8 mouse cellular contexts compared by ENCODE assay signal in genomic region chr9:112454706-112455105, GRCm38 (mm10).
DNase-seq lines count a peak whose midpoint lies in the region; ATAC-seq lines count a peak whose summit lies in the region.
"Had no signal": no experiment of that assay in that cellular context is flagged by ENCODE, and none has a peak within 500 bp of the region (broad histone marks: within the 10 kb centered on the region; RNA-seq: fewer than 3 reads in every experiment).

No protein-coding gene starts in this region.

- H3K4me3 ChIP-seq in embryonic facial prominence, embryonic 10.5 days, result no peak overlapping the region
- no peak overlapping the region for H3K4me3 ChIP-seq in midbrain, embryonic 15.5 days
- H3K4me3 ChIP-seq: neural tube, embryonic 12.5 days had no signal

- H3K9me3 ChIP-seq in embryonic facial prominence, embryonic 10.5 days, result no peaks in the 10 kb centered on the region
- H3K9me3 ChIP-seq in midbrain, embryonic 15.5 days, result no peaks in the 10 kb centered on the region
- H3K9me3 ChIP-seq: neural tube, embryonic 12.5 days had no signal

- no peak overlapping the region for H3K9ac ChIP-seq in midbrain, embryonic 15.5 days
- H3K9ac ChIP-seq: neural tube, embryonic 12.5 days had no signal

- H3K4me2 ChIP-seq in midbrain, embryonic 15.5 days, result no peak overlapping the region
- H3K4me2 ChIP-seq: neural tube, embryonic 12.5 days had no signal

- ATAC-seq in midbrain, embryonic 15.5 days (replicated peaks), result peak; percentile 45; the same call in 1 of the 2 replicates
- ATAC-seq in CD4-positive, CD25-positive, alpha-beta regulatory T cell, adult 4 months, result no peak

- no peaks in the 10 kb centered on the region for H3K36me3 ChIP-seq in embryonic facial prominence, embryonic 10.5 days (replicated peaks)
- no peaks in the 10 kb centered on the region for H3K36me3 ChIP-seq in midbrain, embryonic 15.5 days (replicated peaks)
- H3K36me3 ChIP-seq: neural tube, embryonic 12.5 days had no signal

- peak; percentile 99 for DNase-seq in cerebellum, adult 9-10 months
- peak; percentile 41 for DNase-seq in embryonic facial prominence, embryonic 10.5 days (ENCODE audit: low spot score)
- DNase-seq in kidney, postnatal 25 days, result peak; percentile 50 to 78
- DNase-seq in urinary bladder, postnatal 36 days (ENCODE audit: low spot score in 2 of 2), result no peak
- no peak for DNase-seq in lung, postnatal 36 days

- H3K27ac ChIP-seq in embryonic facial prominence, embryonic 10.5 days (replicated peaks), result no peak overlapping the region
- H3K27ac ChIP-seq in midbrain, embryonic 15.5 days, result no peak overlapping the region
- H3K27ac ChIP-seq: neural tube, embryonic 12.5 days had no signal

- no peaks in the 10 kb centered on the region for H3K27me3 ChIP-seq in embryonic facial prominence, embryonic 10.5 days (replicated peaks; ENCODE audit: low read depth, poor library complexity, severe bottlenecking)
- H3K27me3 ChIP-seq in midbrain, embryonic 15.5 days (replicated peaks), result no peaks in the 10 kb centered on the region
- H3K27me3 ChIP-seq: neural tube, embryonic 12.5 days had no signal

- H3K4me1 ChIP-seq in embryonic facial prominence, embryonic 10.5 days, result peaks cover 6% of the 10 kb centered on the region
- H3K4me1 ChIP-seq in midbrain, embryonic 15.5 days, result peaks cover 4% of the 10 kb centered on the region
- H3K4me1 ChIP-seq: neural tube, embryonic 12.5 days had no signal

- WGBS in embryonic facial prominence, embryonic 10.5 days, result 36% methylated on average over 6 of the region's 6 CpGs
- 47% methylated on average over 6 of the region's 6 CpGs for WGBS in midbrain, embryonic 15.5 days

Comparison
In these comparisons a context has a peak if more than half of its experiments do, and no peak if none do; other contexts are left out.
1. DNase-seq: peak in cerebellum, adult 9-10 months (single experiment), embryonic facial prominence, embryonic 10.5 days (single experiment) and kidney, postnatal 25 days (2 of 2); none in urinary bladder, postnatal 36 days (0 of 2) and lung, postnatal 36 days (single experiment).